Mouse (Mus musculus) testis, postnatal 14 days (tissue): ENCODE data around the gene Cltc.

Experiments
- DNase-seq: peaks from one replicate; pipeline ENCODE4 v3.0.0; 2021; ENCODE audit warnings: low spot score

Cltc gene

DNA sequence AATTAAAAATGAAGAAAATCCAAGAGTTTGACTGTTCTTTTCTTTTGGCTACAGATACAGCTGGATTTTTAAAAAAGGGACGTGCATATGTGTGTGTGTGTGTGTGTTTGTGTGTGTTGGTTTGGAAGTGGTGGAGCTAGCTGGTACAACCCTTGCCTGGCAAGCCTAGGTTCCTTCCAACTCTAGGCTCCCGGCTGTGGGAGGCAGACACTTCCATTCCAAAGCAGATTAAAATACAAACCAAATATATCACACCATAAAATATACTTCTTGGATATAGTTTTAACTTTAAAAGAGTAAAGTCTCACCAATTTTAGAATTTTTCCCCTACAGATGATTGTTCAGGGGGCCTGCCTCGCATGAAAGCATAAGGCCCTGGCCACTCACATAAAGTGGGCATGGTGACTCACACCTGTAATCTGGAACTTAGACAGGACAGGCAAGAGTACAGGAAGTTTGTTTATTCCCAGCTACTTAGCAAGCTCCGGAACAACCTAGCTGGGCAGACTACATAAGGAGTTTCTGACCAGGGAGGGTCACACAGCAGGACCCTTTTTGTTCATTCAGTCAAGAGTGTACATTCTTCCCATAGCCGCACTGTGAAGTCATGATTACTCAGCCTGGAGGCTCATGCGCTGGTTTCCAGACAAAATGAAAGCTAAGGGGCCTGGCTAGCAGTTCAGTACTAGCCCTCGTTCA lies 111.1 kb downstream of the Cltc start:
- no peak for DNase-seq

DNA sequence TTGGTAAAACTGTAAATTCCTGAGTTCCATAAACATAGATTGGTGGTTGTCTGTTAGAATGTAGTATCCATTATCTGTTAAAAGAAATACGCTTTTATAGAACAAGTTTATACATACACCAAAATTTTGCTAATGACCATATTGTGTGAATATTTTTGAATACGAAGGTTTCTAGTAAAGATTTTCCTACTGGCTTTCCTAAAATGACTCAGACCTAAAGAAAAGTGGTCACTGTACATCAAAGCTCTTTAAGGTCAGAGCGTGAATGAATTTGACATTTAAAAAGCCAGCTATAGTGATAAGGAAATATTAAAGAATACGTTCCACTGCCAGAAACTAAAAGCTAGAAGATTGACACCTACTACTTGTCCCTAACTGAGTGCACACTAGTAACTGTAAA lies 112.8 kb downstream of the Cltc start:
- DNase-seq, result no peak
